Mouse (Mus musculus) spleen, adult 2 months (tissue): ENCODE measurements around the gene A730061H03Rik.

ENCODE experiments used
- CTCF ChIP-seq: fragments of 200-500 bp; IDR thresholded peaks from 2 replicates; pipeline ENCODE4 v1.5.1; 2011; ENCODE audit warnings: mild to moderate bottlenecking, inconsistent platforms; ENCODE audit not compliant: insufficient read depth, insufficient read length, insufficient replicate concordance; ENCODE audit errors: extremely low read depth
- POLR2A ChIP-seq: fragments of 200-500 bp; IDR thresholded peaks from 2 replicates; pipeline ENCODE4 v1.6.1; 2011; ENCODE audit warnings: low read depth, low read length, inconsistent platforms

GRCm38 (mm10) chr14:55592226-55592625 is 32.0 kb upstream of the A730061H03Rik start:
- TF ChIP-seq POLR2A (no peak), CTCF (no peak)
